Mouse (Mus musculus) forebrain, embryonic 12.5 days (tissue): ENCODE data around the gene Cldnd1. TPM values are rescaled to one million over a fixed set of nuclear protein-coding genes. Genes with fewer than 3 reads are reported as not detected.

Source experiments
- ATAC-seq: fragments of 200-750 bp; cut with Nextera tagmentation; 2 replicates; pipeline ENCODE4 v1.8.0; 2017; ENCODE audit warnings: moderate TSS enrichment; ENCODE audit not compliant: low FRiP score
- H3K27ac ChIP-seq: fragments of 300-500 bp; sonication (generic); 2 replicates; pipeline ENCODE4 v1.5.1; 2016; ENCODE audit warnings: mild to moderate bottlenecking
- H3K27me3 ChIP-seq: fragments of 300-500 bp; sonication (generic); 2 replicates; pipeline ENCODE4 v1.6.1; 2016; ENCODE audit warnings: mild to moderate bottlenecking
- H3K36me3 ChIP-seq: fragments of 300-500 bp; sonication (generic); replicated peaks from 2 replicates; pipeline ENCODE4 v1.6.1; 2016; ENCODE audit warnings: mild to moderate bottlenecking
- H3K4me1 ChIP-seq: fragments of 300-500 bp; sonication (generic); 2 replicates; pipeline ENCODE4 v1.6.1; 2016
- H3K4me2 ChIP-seq: fragments of 300-500 bp; sonication (generic); 2 replicates; pipeline ENCODE4 v1.6.1; 2016; ENCODE audit warnings: mild to moderate bottlenecking, moderate library complexity
- H3K4me3 ChIP-seq: fragments of 300-500 bp; sonication (generic); replicated peaks from 2 replicates; pipeline ENCODE4 v1.5.1; 2016; ENCODE audit warnings: mild to moderate bottlenecking
- H3K9ac ChIP-seq: fragments of 300-500 bp; sonication (generic); 2 replicates; pipeline ENCODE4 v1.6.1; 2016; ENCODE audit warnings: mild to moderate bottlenecking
- H3K9me3 ChIP-seq: fragments of 300-500 bp; sonication (generic); 2 replicates; pipeline ENCODE4 v1.6.1; 2016
- WGBS: fragments of 180-500 bp; shearing (Covaris S2); methylation state at CpG from one replicate; pipeline ENCODE4 v1.1.7; 2016; 5-methylcytosine and 5-hydroxymethylcytosine counted together
- polyA plus RNA-seq: library from polyadenylated mRNA; unstranded; fragments of >200 nt; fragmentation: Nextera tagmentation; extraction: Ambion mirVana; gene quantifications from 2 replicates; pipeline ENCODE4 v1.2.1, GENCODE M21; 2016

Gene Cldnd1
- polyA plus RNA-seq, 1 experiment from 2014 or later: 104 TPM

- H3K9me3 ChIP-seq: no peaks in the 10 kb centered on the region
- WGBS: 95% methylated on average over 1 of the region's 1 CpGs
Measured at GRCm38 (mm10) chr16:58697261-58697660, 30.4 kb upstream of the Cldnd1 start.

GRCm38 (mm10) chr16:58700174-58700573, 27.5 kb upstream of the Cldnd1 start:
- no peaks in the 10 kb centered on the region for H3K27me3 ChIP-seq
- no peak overlapping the region for H3K4me3 ChIP-seq
- H3K9ac ChIP-seq: no peak overlapping the region
- no peaks in the 10 kb centered on the region for H3K4me1 ChIP-seq
- H3K9me3 ChIP-seq: no peaks in the 10 kb centered on the region
- no peak for ATAC-seq
- H3K27ac ChIP-seq: no peak overlapping the region
- H3K36me3 ChIP-seq: no peaks in the 10 kb centered on the region
- 84% methylated on average over 6 of the region's 6 CpGs for WGBS
- H3K4me2 ChIP-seq: no peak overlapping the region

More at GRCm38 (mm10) chr16:58697261-58697660, 30.4 kb upstream of the Cldnd1 start:
- H3K4me2 ChIP-seq: no peak overlapping the region
- H3K27ac ChIP-seq: no peak overlapping the region
- H3K36me3 ChIP-seq: no peaks in the 10 kb centered on the region
- H3K9ac ChIP-seq: no peak overlapping the region
- H3K4me1 ChIP-seq: no peaks in the 10 kb centered on the region
- ATAC-seq: no peak
- H3K4me3 ChIP-seq: no peak overlapping the region
- H3K27me3 ChIP-seq: no peaks in the 10 kb centered on the region

- no peak overlapping the region for H3K4me3 ChIP-seq
- H3K36me3 ChIP-seq: no peaks in the 10 kb centered on the region
- no peak overlapping the region for H3K9ac ChIP-seq
- H3K4me2 ChIP-seq: no peak overlapping the region
- 92% methylated on average over 12 of the region's 12 CpGs for WGBS
- no peaks in the 10 kb centered on the region for H3K4me1 ChIP-seq
- no peak overlapping the region for H3K27ac ChIP-seq
- no peaks in the 10 kb centered on the region for H3K27me3 ChIP-seq
- no peaks in the 10 kb centered on the region for H3K9me3 ChIP-seq
- no peak for ATAC-seq
Measured at GRCm38 (mm10) chr16:58700816-58701424, 26.8 kb upstream of the Cldnd1 start.

GRCm38 (mm10) chr16:58701779-58702178, 25.9 kb upstream of the Cldnd1 start:
- Histone ChIP-seq H3K36me3 (no peaks in the 10 kb centered on the region), H3K27me3 (no peaks in the 10 kb centered on the region), H3K4me2 (no peak overlapping the region), H3K27ac (no peak overlapping the region), H3K4me1 (no peaks in the 10 kb centered on the region), H3K9ac (no peak overlapping the region), H3K4me3 (no peak overlapping the region), H3K9me3 (no peaks in the 10 kb centered on the region)
- WGBS: 79% methylated on average over 6 of the region's 6 CpGs
- ATAC-seq: no peak

GRCm38 (mm10) chr16:58702329-58702932, 25.3 kb upstream of the Cldnd1 start:
- H3K36me3 ChIP-seq: no peaks in the 10 kb centered on the region
- no peak overlapping the region for H3K4me2 ChIP-seq
- H3K27me3 ChIP-seq: no peaks in the 10 kb centered on the region
- H3K4me1 ChIP-seq: no peaks in the 10 kb centered on the region
- no peaks in the 10 kb centered on the region for H3K9me3 ChIP-seq
- ATAC-seq: no peak
- no peak overlapping the region for H3K9ac ChIP-seq
- H3K4me3 ChIP-seq: no peak overlapping the region
- H3K27ac ChIP-seq: no peak overlapping the region
- 87% methylated on average over 10 of the region's 10 CpGs for WGBS

- ATAC-seq: no peak
- no peak overlapping the region for H3K4me2 ChIP-seq
- H3K4me1 ChIP-seq: no peaks in the 10 kb centered on the region
- no peak overlapping the region for H3K27ac ChIP-seq
- no peak overlapping the region for H3K9ac ChIP-seq
- 59% methylated on average over 10 of the region's 10 CpGs for WGBS
- H3K9me3 ChIP-seq: no peaks in the 10 kb centered on the region
- H3K4me3 ChIP-seq: no peak overlapping the region
- H3K36me3 ChIP-seq: no peaks in the 10 kb centered on the region
- H3K27me3 ChIP-seq: no peaks in the 10 kb centered on the region
Measured at GRCm38 (mm10) chr16:58703382-58704124, 24.2 kb upstream of the Cldnd1 start.

GRCm38 (mm10) chr16:58704999-58705398, 22.7 kb upstream of the Cldnd1 start:
- H3K4me1 ChIP-seq: no peaks in the 10 kb centered on the region
- ATAC-seq: no peak
- no peaks in the 10 kb centered on the region for H3K36me3 ChIP-seq

GRCm38 (mm10) chr16:58707276-58707905, 20.3 kb upstream of the Cldnd1 start:
- no peak for ATAC-seq
- Histone ChIP-seq H3K9ac (no peak overlapping the region), H3K4me3 (no peak overlapping the region), H3K4me1 (no peaks in the 10 kb centered on the region), H3K27ac (no peak overlapping the region), H3K27me3 (no peaks in the 10 kb centered on the region), H3K9me3 (no peaks in the 10 kb centered on the region), H3K4me2 (no peak overlapping the region), H3K36me3 (no peaks in the 10 kb centered on the region)
- WGBS: 86% methylated on average over 4 of the region's 4 CpGs

More at GRCm38 (mm10) chr16:58704999-58705398, 22.7 kb upstream of the Cldnd1 start:
- no peak overlapping the region for H3K27ac ChIP-seq
- no peaks in the 10 kb centered on the region for H3K27me3 ChIP-seq
- no peaks in the 10 kb centered on the region for H3K9me3 ChIP-seq
- H3K4me3 ChIP-seq: no peak overlapping the region
- no peak overlapping the region for H3K4me2 ChIP-seq
- H3K9ac ChIP-seq: no peak overlapping the region

- Histone ChIP-seq H3K36me3 (no peaks in the 10 kb centered on the region), H3K27ac (no peak overlapping the region), H3K9ac (no peak overlapping the region), H3K9me3 (no peaks in the 10 kb centered on the region), H3K4me3 (no peak overlapping the region), H3K27me3 (no peaks in the 10 kb centered on the region), H3K4me1 (no peaks in the 10 kb centered on the region), H3K4me2 (no peak overlapping the region)
- ATAC-seq: no peak
- WGBS: 75% methylated on average over 3 of the region's 3 CpGs
Measured at GRCm38 (mm10) chr16:58708601-58709475, 18.9 kb upstream of the Cldnd1 start.

- no peaks in the 10 kb centered on the region for H3K9me3 ChIP-seq
- no peak overlapping the region for H3K27ac ChIP-seq
- 68% methylated on average over 4 of the region's 4 CpGs for WGBS
- H3K27me3 ChIP-seq: no peaks in the 10 kb centered on the region
- H3K9ac ChIP-seq: no peak overlapping the region
- H3K4me2 ChIP-seq: no peak overlapping the region
- H3K36me3 ChIP-seq: no peaks in the 10 kb centered on the region
- ATAC-seq: no peak
- H3K4me1 ChIP-seq: no peaks in the 10 kb centered on the region
- no peak overlapping the region for H3K4me3 ChIP-seq
Measured at GRCm38 (mm10) chr16:58709536-58709935, 18.2 kb upstream of the Cldnd1 start.

GRCm38 (mm10) chr16:58712221-58712620, 15.5 kb upstream of the Cldnd1 start:
- 84% methylated on average over 8 of the region's 8 CpGs for WGBS
- H3K4me2 ChIP-seq: no peak overlapping the region
- no peak overlapping the region for H3K4me3 ChIP-seq
- no peak for ATAC-seq
- no peaks in the 10 kb centered on the region for H3K36me3 ChIP-seq
- H3K27ac ChIP-seq: no peak overlapping the region
- no peaks in the 10 kb centered on the region for H3K27me3 ChIP-seq
- H3K9me3 ChIP-seq: no peaks in the 10 kb centered on the region
- no peak overlapping the region for H3K9ac ChIP-seq
- no peaks in the 10 kb centered on the region for H3K4me1 ChIP-seq

GRCm38 (mm10) chr16:58713128-58713527, 14.6 kb upstream of the Cldnd1 start:
- no peak for ATAC-seq
- Histone ChIP-seq H3K4me3 (no peak overlapping the region), H3K9ac (no peak overlapping the region), H3K4me1 (no peaks in the 10 kb centered on the region), H3K36me3 (no peaks in the 10 kb centered on the region), H3K4me2 (no peak overlapping the region), H3K9me3 (no peaks in the 10 kb centered on the region), H3K27ac (no peak overlapping the region), H3K27me3 (no peaks in the 10 kb centered on the region)
- WGBS: 95% methylated on average over 1 of the region's 1 CpGs
